Mouse (Mus musculus) stomach, embryonic 15.5 days (tissue): ENCODE data around the gene Stra8. TPM values are rescaled to one million over a fixed set of nuclear protein-coding genes. Genes with fewer than 3 reads are reported as not detected.
A peak's percentile ranks its signal among the peaks of the same experiment; 100 is the strongest.

ENCODE experiments used
- ATAC-seq: fragments of 200-750 bp; cut with Nextera tagmentation; 2 replicates; pipeline ENCODE4 v1.8.0; 2017; ENCODE audit warnings: low read depth, moderate number of reproducible peaks, moderate TSS enrichment; ENCODE audit not compliant: insufficient read depth, low FRiP score
- H3K27ac ChIP-seq: fragments of 300-500 bp; sonication (generic); 2 replicates; pipeline ENCODE4 v1.5.1; 2015; ENCODE audit warnings: mild to moderate bottlenecking, inconsistent platforms
- H3K27me3 ChIP-seq: fragments of 300-500 bp; sonication (generic); replicated peaks from 2 replicates; pipeline ENCODE4 v1.6.1; 2015; ENCODE audit warnings: inconsistent platforms
- H3K36me3 ChIP-seq: fragments of 300-500 bp; sonication (generic); 2 replicates; pipeline ENCODE4 v1.6.1; 2015; ENCODE audit warnings: inconsistent platforms
- H3K4me1 ChIP-seq: fragments of 300-500 bp; sonication (generic); 2 replicates; pipeline ENCODE4 v1.6.1; 2015; ENCODE audit warnings: inconsistent platforms
- H3K4me2 ChIP-seq: fragments of 300-500 bp; sonication (generic); 2 replicates; pipeline ENCODE4 v1.6.1; 2015; ENCODE audit warnings: mild to moderate bottlenecking, inconsistent platforms
- H3K4me3 ChIP-seq: fragments of 300-500 bp; sonication (generic); replicated peaks from 2 replicates; pipeline ENCODE4 v1.5.1; 2015; ENCODE audit warnings: inconsistent platforms
- H3K9ac ChIP-seq: fragments of 300-500 bp; sonication (generic); 2 replicates; pipeline ENCODE4 v1.6.1; 2015; ENCODE audit warnings: inconsistent platforms
- H3K9me3 ChIP-seq: fragments of 300-500 bp; sonication (generic); 2 replicates; pipeline ENCODE4 v1.6.1; 2016; ENCODE audit warnings: inconsistent platforms
- WGBS: fragments of 180-500 bp; shearing (Covaris S2); methylation state at CpG from one replicate; pipeline ENCODE4 v1.1.7; 2015; 5-methylcytosine and 5-hydroxymethylcytosine counted together
- polyA plus RNA-seq: library from polyadenylated mRNA; unstranded; fragments of >200 nt; fragmentation: Nextera tagmentation; extraction: Ambion mirVana; gene quantifications from 2 replicates; pipeline ENCODE4 v1.2.1, GENCODE M21; 2015

Stra8 gene
- polyA plus RNA-seq, 1 experiment from 2014 or later, result not detected

DNA sequence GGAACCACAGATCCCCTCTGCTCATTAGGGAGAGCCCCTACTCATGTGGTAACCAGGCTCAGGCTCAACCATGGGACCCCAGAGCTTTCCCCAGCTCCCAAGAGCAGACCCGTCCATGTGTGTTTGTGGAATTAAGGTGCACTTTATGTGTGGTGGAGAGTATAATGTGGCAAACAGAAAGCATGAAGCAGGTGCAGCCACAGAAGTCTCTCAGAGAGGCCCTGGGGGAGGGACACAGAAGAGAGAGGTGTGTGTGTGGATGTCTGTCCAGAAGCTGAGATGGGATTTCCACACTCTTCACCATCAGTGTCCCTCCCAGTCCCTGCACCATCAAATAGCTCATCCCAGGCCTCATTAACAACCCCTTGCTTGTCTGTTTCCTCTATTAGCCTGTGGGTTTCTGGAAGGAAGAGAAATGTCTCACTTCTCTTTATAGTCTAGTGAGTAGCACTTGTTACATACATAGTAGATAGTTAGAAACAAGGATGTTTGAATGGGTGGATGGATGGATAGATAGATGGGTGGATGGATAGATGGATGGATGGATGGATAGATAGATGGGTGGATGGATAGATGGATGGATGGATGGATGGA is 26.6 kb downstream of the Stra8 start:
- no peak overlapping the region for H3K4me2 ChIP-seq
- no peak overlapping the region for H3K9ac ChIP-seq
- no peaks in the 10 kb centered on the region for H3K36me3 ChIP-seq
- H3K4me3 ChIP-seq, result no peak overlapping the region
- H3K4me1 ChIP-seq, result no peaks in the 10 kb centered on the region
- no peaks in the 10 kb centered on the region for H3K27me3 ChIP-seq
- no peak for ATAC-seq
- 83% methylated on average over 1 of the region's 1 CpGs for WGBS
- no peak overlapping the region for H3K27ac ChIP-seq
- H3K9me3 ChIP-seq, result no peaks in the 10 kb centered on the region

GRCm38 (mm10) chr6:34948461-34948860 is 28.5 kb downstream of the Stra8 start:
- WGBS, result 21% methylated on average over 11 of the region's 11 CpGs
- no peak for ATAC-seq
- no peak overlapping the region for H3K9ac ChIP-seq
- H3K9me3 ChIP-seq, result no peaks in the 10 kb centered on the region
- 0 out of 2 replicates have a peak overlapping the region, but pooled peaks have one; percentile 11 for H3K4me3 ChIP-seq
- no peaks in the 10 kb centered on the region for H3K36me3 ChIP-seq
- peak overlapping the region; percentile 32; the same call in 1 of the 2 replicates for H3K4me2 ChIP-seq
- H3K27ac ChIP-seq, result no peak overlapping the region
- H3K4me1 ChIP-seq, result no peaks in the 10 kb centered on the region
- H3K27me3 ChIP-seq, result no peaks in the 10 kb centered on the region

DNA sequence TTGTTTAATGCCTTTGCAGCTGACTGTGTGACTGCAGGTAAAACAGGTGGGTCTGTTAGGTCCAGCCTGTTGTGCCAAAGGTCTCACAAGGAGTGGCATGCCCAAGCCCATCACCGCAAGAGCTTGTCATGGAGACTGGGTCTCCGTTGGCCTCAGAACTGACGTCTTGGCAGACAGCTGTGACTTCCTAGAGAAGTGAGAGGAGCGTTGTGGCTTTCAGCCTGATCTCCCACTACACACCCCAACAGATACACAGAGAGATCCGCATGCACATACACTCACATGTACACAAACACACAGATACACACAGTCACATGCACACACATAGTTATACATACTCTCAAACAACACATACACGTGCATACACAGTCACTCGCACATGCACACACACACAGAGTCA is 31.6 kb downstream of the Stra8 start:
- Histone ChIP-seq H3K4me3 (no peak overlapping the region), H3K27ac (no peak overlapping the region), H3K4me1 (no peaks in the 10 kb centered on the region), H3K27me3 (no peaks in the 10 kb centered on the region), H3K9ac (no peak overlapping the region), H3K4me2 (no peak overlapping the region), H3K36me3 (no peaks in the 10 kb centered on the region), H3K9me3 (no peaks in the 10 kb centered on the region)
- ATAC-seq, result no peak
- WGBS, result 82% methylated on average over 7 of the region's 7 CpGs

DNA sequence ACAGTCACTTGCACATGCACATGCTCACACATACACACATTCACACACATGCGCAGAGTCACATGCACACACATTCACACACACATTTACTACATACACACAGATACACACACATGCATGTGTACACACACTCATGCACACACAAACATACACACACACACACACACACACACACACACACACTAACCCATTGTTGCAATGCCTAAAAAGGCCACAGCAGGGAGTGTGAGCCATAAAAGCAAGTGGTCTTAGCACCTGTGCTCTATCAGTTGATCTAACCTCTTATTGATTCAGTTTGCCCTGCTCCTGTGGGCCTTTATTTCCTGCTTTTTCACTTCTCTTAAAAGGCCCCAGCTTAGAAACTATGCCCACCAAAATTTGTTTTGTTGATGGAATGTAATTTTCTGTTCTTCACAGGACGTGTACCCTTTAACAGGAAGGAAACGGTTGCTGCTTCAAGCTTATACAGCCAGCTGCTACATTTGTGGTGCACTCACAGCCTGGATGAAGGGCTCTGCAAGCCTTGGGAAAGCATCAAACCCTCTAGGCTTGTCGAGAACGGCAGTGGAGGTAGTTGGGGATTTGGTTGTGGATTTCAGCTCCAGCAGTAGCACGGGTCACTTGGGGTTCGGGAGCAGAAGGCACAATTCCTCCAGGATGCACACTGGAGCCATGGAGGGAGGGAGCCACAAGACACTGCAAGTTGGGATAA is 32.1 kb downstream of the Stra8 start:
- Histone ChIP-seq H3K9me3 (no peaks in the 10 kb centered on the region), H3K9ac (no peak overlapping the region), H3K27ac (no peak overlapping the region), H3K4me3 (no peak overlapping the region), H3K36me3 (no peaks in the 10 kb centered on the region), H3K27me3 (no peaks in the 10 kb centered on the region), H3K4me1 (no peaks in the 10 kb centered on the region), H3K4me2 (no peak overlapping the region)
- no peak for ATAC-seq
- 63% methylated on average over 7 of the region's 7 CpGs for WGBS

DNA sequence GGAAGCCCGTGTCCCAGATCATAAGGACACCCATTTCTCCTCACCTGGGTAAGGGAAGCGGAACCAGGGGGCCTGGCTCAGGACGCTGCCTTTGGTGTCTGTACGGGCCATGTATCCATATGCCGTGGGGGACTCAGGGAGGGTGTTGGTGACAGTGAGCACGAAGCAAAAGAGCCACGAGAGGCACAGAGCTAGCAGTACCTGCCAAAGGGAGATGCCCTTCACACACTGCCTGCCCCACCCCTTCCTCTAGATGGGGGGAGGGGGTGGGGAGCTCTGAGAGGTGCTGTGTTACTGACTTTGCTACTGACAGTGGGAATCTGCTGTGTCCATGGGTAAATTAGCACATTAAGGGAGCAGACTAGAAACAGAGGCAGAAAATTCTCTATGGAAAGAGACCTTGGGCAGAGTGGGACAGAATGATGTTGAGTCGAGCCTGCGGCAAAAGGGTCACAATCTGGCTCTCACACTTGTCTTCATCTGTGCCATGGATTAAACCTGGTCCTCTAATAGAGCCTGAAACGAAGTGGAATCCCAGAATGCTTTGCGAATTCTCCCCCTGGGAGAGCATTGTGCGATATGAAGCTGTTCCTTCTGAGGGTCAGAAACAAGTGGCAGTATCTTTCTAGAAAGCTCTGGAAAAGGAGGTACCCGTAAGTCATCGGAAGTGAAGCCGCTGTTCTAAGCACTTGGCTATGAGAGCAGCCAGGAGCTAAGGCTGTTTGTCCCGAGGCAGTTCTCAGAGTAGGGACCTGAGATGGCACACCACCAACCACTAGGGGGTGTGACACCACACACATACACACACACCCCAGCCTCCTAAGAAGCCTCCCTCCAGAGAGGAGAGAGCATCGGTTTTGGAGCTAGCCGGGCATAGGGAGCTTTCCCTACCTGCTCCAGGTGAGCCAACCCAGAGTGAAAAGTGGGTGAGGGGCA is 35.2 kb downstream of the Stra8 start:
- Histone ChIP-seq H3K4me1 (no peaks in the 10 kb centered on the region), H3K9me3 (no peaks in the 10 kb centered on the region), H3K4me3 (no peak overlapping the region), H3K27ac (no peak overlapping the region), H3K27me3 (no peaks in the 10 kb centered on the region), H3K9ac (no peak overlapping the region), H3K36me3 (no peaks in the 10 kb centered on the region), H3K4me2 (peak overlapping the region; percentile 29)
- ATAC-seq, result peak; percentile 71; the same call in 1 of the 2 replicates
- WGBS, result 52% methylated on average over 18 of the region's 18 CpGs

DNA sequence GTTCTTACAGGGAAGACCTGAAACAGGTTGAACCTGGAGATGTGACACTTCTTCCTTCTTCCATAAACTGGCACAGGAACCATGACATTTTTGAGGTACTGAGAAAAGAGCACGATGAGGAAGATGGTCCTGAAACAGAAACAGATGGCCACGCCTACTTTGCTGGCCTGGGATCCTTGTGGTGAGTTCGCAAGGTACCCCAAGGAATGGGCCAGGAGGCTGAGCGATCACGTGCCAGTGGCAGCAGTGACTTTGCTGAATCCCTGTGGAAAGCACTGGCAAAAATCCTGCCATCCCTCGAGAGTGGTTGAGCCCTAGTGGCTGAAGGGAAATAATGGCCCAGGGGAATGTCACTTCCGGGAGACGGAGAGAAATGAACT is 35.9 kb downstream of the Stra8 start:
- Histone ChIP-seq H3K4me1 (no peaks in the 10 kb centered on the region), H3K9me3 (no peaks in the 10 kb centered on the region), H3K27me3 (no peaks in the 10 kb centered on the region), H3K36me3 (no peaks in the 10 kb centered on the region), H3K4me3 (no peak overlapping the region), H3K4me2 (peak overlapping the region; percentile 29), H3K9ac (no peak overlapping the region), H3K27ac (no peak overlapping the region)
- no peak for ATAC-seq
- 38% methylated on average over 8 of the region's 8 CpGs for WGBS

DNA sequence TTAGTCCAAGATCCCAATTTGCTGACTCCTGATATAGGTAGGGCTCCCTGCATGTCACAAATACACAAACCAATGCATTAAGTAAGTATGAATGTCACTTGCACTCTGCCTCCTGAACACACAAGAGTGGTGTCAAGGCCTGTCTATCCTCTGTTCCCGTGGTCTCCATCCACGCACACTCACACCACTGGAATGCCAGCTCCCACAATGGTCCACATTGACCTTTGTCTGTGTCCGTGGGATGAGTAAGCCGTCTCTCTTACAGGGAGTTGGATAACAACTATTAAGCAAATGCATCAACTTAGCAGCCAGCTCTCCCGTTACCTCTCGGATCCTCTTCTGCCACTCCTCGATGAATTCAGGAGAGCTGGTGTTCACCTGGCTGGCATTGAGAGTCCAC is 39.2 kb downstream of the Stra8 start:
- H3K27ac ChIP-seq, result no peak overlapping the region
- H3K9ac ChIP-seq, result no peak overlapping the region
- H3K27me3 ChIP-seq, result no peaks in the 10 kb centered on the region
- H3K36me3 ChIP-seq, result no peaks in the 10 kb centered on the region
- WGBS, result 85% methylated on average over 7 of the region's 7 CpGs
- no peaks in the 10 kb centered on the region for H3K9me3 ChIP-seq
- ATAC-seq, result no peak
- no peak overlapping the region for H3K4me2 ChIP-seq
- no peaks in the 10 kb centered on the region for H3K4me1 ChIP-seq
- H3K4me3 ChIP-seq, result no peak overlapping the region

GRCm38 (mm10) chr6:34964550-34964949 is 44.6 kb downstream of the Stra8 start:
- WGBS, result 73% methylated on average over 2 of the region's 2 CpGs
- H3K9me3 ChIP-seq, result no peaks in the 10 kb centered on the region
- ATAC-seq, result no peak
- no peaks in the 10 kb centered on the region for H3K4me1 ChIP-seq
- no peak overlapping the region for H3K9ac ChIP-seq
- H3K4me3 ChIP-seq, result no peak overlapping the region
- H3K4me2 ChIP-seq, result no peak overlapping the region
- H3K27me3 ChIP-seq, result no peaks in the 10 kb centered on the region
- no peak overlapping the region for H3K27ac ChIP-seq
- no peaks in the 10 kb centered on the region for H3K36me3 ChIP-seq

DNA sequence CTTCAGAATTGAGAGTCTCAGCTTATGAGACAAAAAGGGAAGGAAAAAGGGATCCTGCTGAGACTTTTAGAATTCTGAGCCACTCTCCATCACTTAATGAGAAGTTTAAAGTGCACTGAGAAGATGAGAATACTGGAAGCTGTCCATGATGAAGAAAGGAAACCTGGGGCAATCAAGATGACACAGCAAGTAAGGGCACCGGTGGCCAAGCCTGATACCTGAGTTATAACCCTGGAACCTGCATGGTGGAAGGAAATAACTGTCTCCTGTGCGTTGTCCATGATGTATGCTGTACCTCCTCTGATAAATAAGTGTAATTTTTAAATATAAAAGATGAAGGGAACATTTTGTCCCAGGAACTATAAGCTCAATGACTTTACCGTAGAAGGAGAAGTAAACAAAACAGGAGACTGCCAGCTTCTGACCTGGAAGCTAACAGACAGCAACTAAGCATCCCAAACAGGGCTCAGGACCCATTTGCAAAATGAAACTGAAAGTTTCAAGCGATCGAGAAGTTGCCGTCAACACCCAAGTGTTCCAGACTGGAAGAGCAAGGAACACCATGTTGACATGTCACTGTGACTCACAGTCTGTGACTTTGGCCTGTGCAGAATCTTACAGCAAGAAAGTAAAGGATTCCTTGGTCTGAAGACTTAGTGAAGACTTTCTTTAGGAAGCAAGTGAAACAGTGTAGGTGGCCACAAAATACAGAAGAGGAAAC is 46.0 kb downstream of the Stra8 start:
- ATAC-seq, result no peak
- no peak overlapping the region for H3K27ac ChIP-seq
- 79% methylated on average over 6 of the region's 6 CpGs for WGBS
- H3K27me3 ChIP-seq, result no peaks in the 10 kb centered on the region
- no peaks in the 10 kb centered on the region for H3K4me1 ChIP-seq
- H3K4me3 ChIP-seq, result no peak overlapping the region
- no peaks in the 10 kb centered on the region for H3K36me3 ChIP-seq
- H3K9me3 ChIP-seq, result no peaks in the 10 kb centered on the region
- no peak overlapping the region for H3K9ac ChIP-seq
- no peak overlapping the region for H3K4me2 ChIP-seq

DNA sequence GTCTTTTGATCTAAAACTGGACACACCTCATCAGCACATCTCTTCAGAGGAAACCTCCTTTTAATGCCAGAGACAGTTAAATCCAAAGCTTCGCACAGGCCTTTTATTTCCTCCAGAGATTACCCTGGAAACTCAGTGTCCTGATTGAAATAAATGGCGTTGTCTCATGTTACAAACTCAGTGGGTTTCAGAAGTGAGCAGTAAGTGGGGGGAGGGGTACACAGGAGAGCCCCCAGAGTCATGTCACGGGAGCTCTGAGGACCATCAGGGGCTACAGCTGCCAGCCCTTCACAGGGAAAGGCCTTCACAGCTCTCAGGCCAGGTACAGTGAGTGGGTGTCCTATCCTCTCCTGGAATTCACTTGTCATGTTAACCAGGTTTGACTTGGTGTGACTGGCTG is 51.2 kb downstream of the Stra8 start:
- H3K9ac ChIP-seq, result no peak overlapping the region
- 32% methylated on average over 3 of the region's 3 CpGs for WGBS
- H3K4me1 ChIP-seq, result no peaks in the 10 kb centered on the region
- H3K27me3 ChIP-seq, result no peaks in the 10 kb centered on the region
- H3K9me3 ChIP-seq, result no peaks in the 10 kb centered on the region
- H3K27ac ChIP-seq, result no peak overlapping the region
- no peak for ATAC-seq
- no peaks in the 10 kb centered on the region for H3K36me3 ChIP-seq
- H3K4me2 ChIP-seq, result no peak overlapping the region
- no peak overlapping the region for H3K4me3 ChIP-seq

DNA sequence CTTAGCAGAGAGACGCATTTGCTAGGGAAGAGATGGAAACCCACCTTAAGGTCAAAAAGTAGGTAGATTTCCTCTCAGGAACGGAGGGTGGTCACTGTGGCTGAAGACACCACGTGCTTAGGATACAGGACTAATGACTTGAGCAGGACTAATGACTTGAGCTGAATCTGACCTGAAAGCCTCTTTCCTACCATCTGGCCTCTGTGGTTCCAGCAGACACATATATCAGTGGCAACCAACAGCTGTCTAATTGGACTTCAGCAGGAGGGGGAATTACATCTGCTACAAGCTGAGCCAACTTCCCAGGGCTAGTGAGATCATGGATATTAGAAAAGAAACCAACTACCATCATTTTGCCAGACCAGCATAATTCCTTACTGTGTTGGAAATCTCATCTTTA is 59.3 kb downstream of the Stra8 start:
- H3K9ac ChIP-seq, result no peak overlapping the region
- no peak overlapping the region for H3K27ac ChIP-seq
- WGBS, result 70% methylated on average over 3 of the region's 3 CpGs
- no peaks in the 10 kb centered on the region for H3K4me1 ChIP-seq
- no peak for ATAC-seq
- H3K4me3 ChIP-seq, result no peak overlapping the region
- no peaks in the 10 kb centered on the region for H3K27me3 ChIP-seq
- no peaks in the 10 kb centered on the region for H3K36me3 ChIP-seq
- no peak overlapping the region for H3K4me2 ChIP-seq
- H3K9me3 ChIP-seq, result no peaks in the 10 kb centered on the region
